ENCODE assay signal across 8 mouse cellular contexts in the genomic region with DNA sequence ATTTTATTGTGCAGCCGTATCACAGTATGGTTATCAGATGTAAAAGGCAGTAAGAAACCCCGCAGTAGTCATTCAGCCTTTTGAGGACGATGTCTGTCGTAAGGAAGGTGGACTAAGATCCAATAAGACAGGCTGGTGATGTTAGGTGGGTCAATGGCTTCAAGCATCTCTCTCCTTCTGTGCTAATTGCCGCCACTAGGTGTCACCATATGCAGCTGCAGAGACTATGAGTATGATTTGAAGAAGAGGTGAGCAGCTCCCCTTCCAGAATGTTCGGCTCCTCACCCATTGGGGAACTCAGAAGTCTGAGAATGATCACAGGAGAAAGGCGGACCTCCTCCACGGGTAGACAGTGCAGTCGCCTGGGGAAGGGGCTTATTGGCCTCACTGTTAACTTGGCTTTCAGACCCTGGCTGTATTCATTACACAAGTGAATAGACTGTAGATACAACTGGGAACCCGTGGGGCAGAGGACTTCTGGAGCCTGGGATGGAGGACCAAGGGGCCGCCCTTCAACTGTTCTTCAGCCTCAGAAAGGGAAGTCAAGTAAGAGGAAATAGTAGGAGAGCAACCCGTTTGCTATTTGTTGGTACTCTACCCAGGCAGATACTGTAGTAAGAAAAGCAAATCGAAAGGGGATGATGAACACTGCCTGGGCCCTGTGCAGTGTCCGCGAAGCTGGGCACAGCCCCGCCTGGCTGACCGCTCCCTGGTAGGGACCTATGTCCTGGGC.
DNase-seq lines count a peak whose midpoint lies in the region; ATAC-seq lines count a peak whose summit lies in the region.

No protein-coding gene starts in this region.

- H3K36me3 ChIP-seq in hindbrain, embryonic 12.5 days: no peaks in the 10 kb centered on the region
- no peaks in the 10 kb centered on the region for H3K36me3 ChIP-seq in lung, embryonic 15.5 days

- peaks cover 4% of the 10 kb centered on the region; the same call in 1 of the 2 replicates for H3K9me3 ChIP-seq in hindbrain, embryonic 12.5 days (replicated peaks)
- no peaks in the 10 kb centered on the region for H3K9me3 ChIP-seq in lung, embryonic 15.5 days

- H3K4me3 ChIP-seq in hindbrain, embryonic 12.5 days: no peak overlapping the region
- H3K4me3 ChIP-seq in lung, embryonic 15.5 days: no peak overlapping the region

- peak; percentile 67 for ATAC-seq in hindbrain, embryonic 12.5 days (ENCODE audit: low FRiP score)
- no peak for ATAC-seq in lung, embryonic 15.5 days (ENCODE audit: borderline replicate concordance, extremely low read depth, low FRiP score, low TSS enrichment)

- H3K9ac ChIP-seq in hindbrain, embryonic 12.5 days: no peak overlapping the region
- H3K9ac ChIP-seq in lung, embryonic 15.5 days: no peak overlapping the region

- DNase-seq in R1 (ENCODE audit: low read depth, low spot score): peak; percentile 81
- DNase-seq in cerebellum, postnatal 25 days: peak; percentile 81 to 87
- DNase-seq in frontal cortex, postnatal 25 days (ENCODE audit: low spot score in 2 of 2): peak; percentile 49 to 67
- peak; percentile 81 for DNase-seq in layer of hippocampus, adult 9-10 months (ENCODE audit: low spot score)
- DNase-seq in ovary, postnatal 10 days (ENCODE audit: low spot score): peak; percentile 17
- peak; percentile 17 to 46 for DNase-seq in thymus, postnatal 10 days (ENCODE audit: low spot score in 2 of 2)

- no peaks in the 10 kb centered on the region for H3K27me3 ChIP-seq in hindbrain, embryonic 12.5 days
- H3K27me3 ChIP-seq in lung, embryonic 15.5 days: no peaks in the 10 kb centered on the region

- 0 out of 2 replicates have a peak overlapping the region, but pooled peaks have one; percentile 41 for H3K4me2 ChIP-seq in hindbrain, embryonic 12.5 days (replicated peaks)
- H3K4me2 ChIP-seq in lung, embryonic 15.5 days: 0 out of 2 replicates have a peak overlapping the region, but pooled peaks have one; percentile 16

- H3K4me1 ChIP-seq in hindbrain, embryonic 12.5 days: peaks cover 4% of the 10 kb centered on the region
- H3K4me1 ChIP-seq in lung, embryonic 15.5 days: no peaks in the 10 kb centered on the region

- H3K27ac ChIP-seq in hindbrain, embryonic 12.5 days: no peak overlapping the region
- no peak overlapping the region for H3K27ac ChIP-seq in lung, embryonic 15.5 days

- 60% methylated on average over 17 of the region's 17 CpGs for WGBS in hindbrain, embryonic 12.5 days
- WGBS in lung, embryonic 15.5 days: 50% methylated on average over 17 of the region's 17 CpGs

Comparison
In these comparisons a context has a peak if more than half of its experiments do, and no peak if none do; other contexts are left out.
1. DNase-seq: peak in every context shown above with its lines; median percentile 84 in cerebellum, postnatal 25 days; 81 in R1; 81 in layer of hippocampus, adult 9-10 months; 58 in frontal cortex, postnatal 25 days; 32 in thymus, postnatal 10 days; 17 in ovary, postnatal 10 days.